Mouse (Mus musculus) ES-Bruce4 (cell line): ENCODE results near the gene Chchd10.

Experiments
- CTCF ChIP-seq: IDR thresholded peaks from one replicate; pipeline ENCODE4 v1.8.1; 2011; ENCODE audit warnings: low read depth, low read length
- EP300 ChIP-seq: IDR thresholded peaks from 2 replicates; pipeline ENCODE4 v1.6.1; 2011; ENCODE audit warnings: low read depth, low read length; ENCODE audit not compliant: insufficient read depth
- POLR2A ChIP-seq: IDR thresholded peaks from one replicate; pipeline ENCODE4 v1.8.1; 2011; ENCODE audit warnings: low read length; ENCODE audit not compliant: insufficient read depth

GRCm38 (mm10) chr10:75932891-75933290, at the start of gene Chchd10:
- no peak for TF ChIP-seq POLR2A
- TF ChIP-seq CTCF, result no peak
- 0 out of 2 replicates have a peak, but pooled peaks have one; percentile 27 for TF ChIP-seq EP300
